Mouse (Mus musculus) stomach, postnatal 0 days (tissue): Measurements from ENCODE around the gene Nr5a2. TPM values are rescaled to one million over a fixed set of nuclear protein-coding genes. Genes with fewer than 3 reads are reported as not detected.

ENCODE experiments used
- ATAC-seq: fragments of 200-750 bp; cut with Nextera tagmentation; 2 replicates; pipeline ENCODE4 v1.8.0; 2017; ENCODE audit not compliant: low FRiP score, low TSS enrichment
- DNase-seq: peaks from one replicate; pipeline ENCODE4 v3.0.0-alpha.2; 2016; ENCODE audit warnings: low spot score
- H3K27ac ChIP-seq: fragments of 300-500 bp; sonication (generic); replicated peaks from 2 replicates; pipeline ENCODE4 v1.5.1; 2014; ENCODE audit warnings: mild to moderate bottlenecking, control low read depth
- H3K27me3 ChIP-seq: fragments of 300-500 bp; sonication (generic); 2 replicates; pipeline ENCODE4 v1.6.1; 2014; ENCODE audit warnings: low read length; ENCODE audit not compliant: control insufficient read depth, insufficient read depth
- H3K36me3 ChIP-seq: fragments of 300-500 bp; sonication (generic); 2 replicates; pipeline ENCODE4 v1.6.1; 2014; ENCODE audit warnings: low read length, mixed read lengths; ENCODE audit not compliant: control insufficient read depth, insufficient read depth
- H3K4me1 ChIP-seq: fragments of 300-500 bp; sonication (generic); replicated peaks from 2 replicates; pipeline ENCODE4 v1.6.1; 2014; ENCODE audit warnings: antibody characterized with exemption; ENCODE audit not compliant: control insufficient read depth, insufficient read depth
- H3K4me2 ChIP-seq: fragments of 300-500 bp; sonication (generic); replicated peaks from 2 replicates; pipeline ENCODE4 v1.6.1; 2014; ENCODE audit warnings: low read depth, mild to moderate bottlenecking, control low read depth, moderate library complexity
- H3K4me3 ChIP-seq: fragments of 300-500 bp; sonication (generic); 2 replicates; pipeline ENCODE4 v1.5.1; 2014; ENCODE audit warnings: low read depth, low read length, control low read depth
- H3K9ac ChIP-seq: fragments of 300-500 bp; sonication (generic); 2 replicates; pipeline ENCODE4 v1.6.1; 2014; ENCODE audit warnings: mild to moderate bottlenecking, low read length, control low read depth, mixed read lengths
- H3K9me3 ChIP-seq: fragments of 300-500 bp; sonication (generic); 2 replicates; pipeline ENCODE4 v1.6.1; 2016; ENCODE audit warnings: low read length; ENCODE audit not compliant: control insufficient read depth
- CTCF ChIP-seq: IDR thresholded peaks from 2 replicates; pipeline ENCODE4 v1.5.1; 2016; ENCODE audit warnings: antibody characterized with exemption, low read depth, mild to moderate bottlenecking, moderate library complexity
- EP300 ChIP-seq: optimal IDR thresholded peaks from 2 replicates; pipeline ENCODE3; 2016; ENCODE audit warnings: antibody characterized with exemption
- WGBS: fragments of 180-500 bp; shearing (Covaris S2); extraction: QIAGEN DNeasy Blood & Tissue Kit; methylation state at CpG from one replicate; pipeline ENCODE4 v1.1.7; 2014; 5-methylcytosine and 5-hydroxymethylcytosine counted together
- polyA plus RNA-seq: library from polyadenylated mRNA; unstranded; fragments of >200 nt; fragmentation: Nextera tagmentation; extraction: Ambion mirVana; gene quantifications from 2 replicates; pipeline ENCODE4 v1.2.1, GENCODE M21; 2015

The Nr5a2 gene
- polyA plus RNA-seq, 1 experiment from 2014 or later: 0.51 TPM

DNA sequence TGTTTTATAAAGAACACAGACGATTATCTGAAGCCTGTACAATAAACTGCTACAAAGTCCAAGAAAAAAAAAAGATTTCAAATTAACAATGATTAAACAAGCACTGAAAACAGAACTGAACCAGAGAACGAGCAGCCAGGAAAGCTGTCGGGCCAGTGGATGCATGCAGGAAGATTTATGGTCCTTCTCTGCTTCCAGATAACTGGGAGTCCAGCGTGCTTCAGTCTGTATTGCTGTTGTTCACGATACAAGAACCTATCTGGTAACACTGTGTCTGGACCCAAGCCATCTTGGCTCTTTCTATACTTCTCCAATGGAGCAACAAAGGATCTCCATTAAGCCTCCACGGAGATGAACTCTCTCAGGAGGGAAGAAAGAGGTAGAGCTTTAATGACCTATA, 63.9 kb downstream of the Nr5a2 start:
- H3K9ac ChIP-seq: no peak overlapping the region
- no peaks in the 10 kb centered on the region for H3K36me3 ChIP-seq
- no peaks in the 10 kb centered on the region for H3K4me1 ChIP-seq
- WGBS: 17% methylated on average over 6 of the region's 6 CpGs
- TF ChIP-seq CTCF (no peak), EP300 (no peak)
- H3K9me3 ChIP-seq: no peaks in the 10 kb centered on the region
- no peak overlapping the region for H3K4me3 ChIP-seq
- no peak overlapping the region for H3K4me2 ChIP-seq
- no peak for DNase-seq
- ATAC-seq: no peak
- no peaks in the 10 kb centered on the region for H3K27me3 ChIP-seq
- no peak overlapping the region for H3K27ac ChIP-seq

DNA sequence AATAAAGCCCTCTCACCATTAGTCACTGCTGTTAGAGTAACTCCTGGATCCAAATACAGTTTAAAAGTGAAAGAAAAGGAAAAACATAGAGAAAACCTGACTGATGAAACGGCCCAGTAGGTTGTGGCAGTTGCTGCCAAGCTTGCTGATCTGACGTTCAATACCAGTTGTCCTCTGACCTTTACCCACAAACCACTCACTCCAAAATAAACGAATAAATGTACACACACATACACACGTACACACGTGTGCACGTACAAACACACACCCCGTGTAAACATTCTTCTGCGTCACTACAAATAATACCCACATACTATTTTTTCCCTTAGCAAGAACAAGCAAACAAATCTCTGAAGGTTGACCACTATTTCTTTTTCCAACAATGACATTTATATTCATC, 64.4 kb downstream of the Nr5a2 start:
- no peaks in the 10 kb centered on the region for H3K27me3 ChIP-seq
- no peak overlapping the region for H3K4me3 ChIP-seq
- H3K27ac ChIP-seq: no peak overlapping the region
- no peak for TF ChIP-seq EP300
- no peak for TF ChIP-seq CTCF
- no peaks in the 10 kb centered on the region for H3K4me1 ChIP-seq
- no peaks in the 10 kb centered on the region for H3K9me3 ChIP-seq
- H3K9ac ChIP-seq: no peak overlapping the region
- ATAC-seq (no peak), DNase-seq (no peak)
- whole genome bisulfite sequencing: 50% methylated on average over 8 of the region's 8 CpGs
- H3K4me2 ChIP-seq: no peak overlapping the region
- H3K36me3 ChIP-seq: no peaks in the 10 kb centered on the region

DNA sequence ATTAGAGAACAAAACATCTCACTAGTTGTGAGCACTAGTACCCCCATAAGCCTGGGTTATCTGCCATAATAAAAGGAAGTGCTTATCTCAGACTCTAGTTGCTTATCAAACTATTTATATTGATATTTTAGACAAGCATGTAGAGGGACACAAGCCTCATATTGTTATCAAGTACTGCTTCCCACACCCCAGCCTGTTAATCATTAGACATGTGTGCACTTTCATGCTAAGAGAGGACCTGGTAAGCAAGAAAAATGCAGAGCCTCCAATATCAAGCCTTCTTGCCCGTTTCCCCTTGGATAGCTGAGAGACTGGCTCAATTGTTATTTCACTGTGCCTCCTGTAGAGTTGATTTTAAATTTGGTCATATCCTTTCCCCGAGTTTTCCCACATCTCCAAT, 65.5 kb downstream of the Nr5a2 start:
- H3K27me3 ChIP-seq: no peaks in the 10 kb centered on the region
- TF ChIP-seq EP300 (no peak), CTCF (no peak)
- WGBS: 55% methylated on average over 2 of the region's 2 CpGs
- DNase-seq (no peak), ATAC-seq (no peak)
- H3K4me1 ChIP-seq: no peaks in the 10 kb centered on the region
- H3K9ac ChIP-seq: no peak overlapping the region
- no peak overlapping the region for H3K4me3 ChIP-seq
- H3K36me3 ChIP-seq: no peaks in the 10 kb centered on the region
- H3K4me2 ChIP-seq: no peak overlapping the region
- no peak overlapping the region for H3K27ac ChIP-seq
- no peaks in the 10 kb centered on the region for H3K9me3 ChIP-seq

DNA sequence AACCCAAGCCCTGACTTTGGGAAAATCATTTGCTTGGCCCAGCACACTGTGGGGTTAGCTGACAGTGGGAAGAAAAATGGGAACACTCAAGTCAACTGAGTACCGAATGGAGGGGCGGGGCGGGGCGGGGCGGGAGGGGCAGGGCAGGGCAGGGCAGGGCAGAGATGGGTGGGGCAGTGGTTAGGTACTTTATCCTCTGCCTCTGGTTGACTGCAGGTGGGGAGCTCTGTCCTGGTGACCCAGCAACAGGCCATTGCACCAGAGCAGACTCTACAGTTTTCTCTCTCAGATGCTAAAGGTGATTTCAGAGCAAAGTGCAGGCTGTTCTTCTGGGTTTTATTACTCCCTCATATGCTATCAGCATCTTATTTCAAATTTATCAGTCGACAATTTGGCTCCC, 67.1 kb downstream of the Nr5a2 start:
- Histone ChIP-seq H3K9ac (no peak overlapping the region), H3K27me3 (no peaks in the 10 kb centered on the region), H3K9me3 (no peaks in the 10 kb centered on the region), H3K4me2 (no peak overlapping the region), H3K4me3 (no peak overlapping the region), H3K4me1 (no peaks in the 10 kb centered on the region), H3K36me3 (no peaks in the 10 kb centered on the region), H3K27ac (no peak overlapping the region)
- TF ChIP-seq EP300 (no peak), CTCF (no peak)
- ATAC-seq: no peak
- 82% methylated on average over 6 of the region's 6 CpGs for WGBS
- DNase-seq: no peak

DNA sequence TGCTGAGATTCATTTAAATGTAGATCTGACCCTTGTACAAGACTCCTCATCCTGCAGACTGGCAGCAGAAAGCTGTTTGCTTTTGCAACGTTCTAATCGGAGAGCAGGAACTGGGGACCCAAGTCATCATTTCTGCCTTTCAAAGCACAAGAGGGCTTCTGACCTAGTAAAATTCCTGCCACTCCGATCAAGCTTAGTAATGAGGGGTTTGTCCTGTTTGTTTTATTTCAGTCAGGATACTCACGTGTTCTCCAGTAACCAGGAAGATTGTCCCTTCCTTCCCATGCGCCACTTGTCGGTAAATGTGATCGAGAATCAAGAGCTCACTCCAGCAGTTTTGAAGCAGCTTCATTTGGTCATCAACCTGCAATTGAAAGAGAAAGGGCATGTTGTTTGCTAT, 69.8 kb downstream of the Nr5a2 start:
- 47% methylated on average over 7 of the region's 7 CpGs for WGBS
- DNase-seq: no peak
- H3K9me3 ChIP-seq: no peaks in the 10 kb centered on the region
- no peak overlapping the region for H3K9ac ChIP-seq
- ATAC-seq: no peak
- no peak for TF ChIP-seq EP300
- H3K27me3 ChIP-seq: no peaks in the 10 kb centered on the region
- H3K4me2 ChIP-seq: no peak overlapping the region
- H3K4me3 ChIP-seq: no peak overlapping the region
- no peaks in the 10 kb centered on the region for H3K36me3 ChIP-seq
- no peak overlapping the region for H3K27ac ChIP-seq
- H3K4me1 ChIP-seq: no peaks in the 10 kb centered on the region

DNA sequence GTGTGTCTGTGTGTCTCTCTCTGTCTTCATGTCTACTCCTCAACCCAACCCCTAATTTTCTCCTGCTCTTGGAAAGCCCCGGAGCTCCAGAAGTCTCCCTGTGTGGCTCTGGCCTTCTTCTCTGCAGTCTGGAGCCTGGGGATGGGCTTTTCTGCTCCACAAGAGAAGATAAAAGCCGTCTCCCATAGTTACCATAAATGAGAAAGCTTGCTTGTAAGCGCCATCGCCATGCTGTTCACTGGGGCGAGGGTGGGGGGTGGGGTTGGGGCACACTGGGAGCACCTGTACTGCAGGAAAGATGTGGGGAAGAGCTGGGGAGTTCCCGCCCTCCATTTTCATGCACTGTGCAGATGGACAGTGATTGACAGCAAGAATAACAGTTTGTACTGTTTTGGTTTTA, 71.5 kb downstream of the Nr5a2 start:
- H3K4me2 ChIP-seq: no peak overlapping the region
- DNase-seq (no peak), ATAC-seq (no peak)
- TF ChIP-seq CTCF (no peak), EP300 (no peak)
- H3K27ac ChIP-seq: no peak overlapping the region
- H3K36me3 ChIP-seq: no peaks in the 10 kb centered on the region
- H3K9ac ChIP-seq: no peak overlapping the region
- no peaks in the 10 kb centered on the region for H3K9me3 ChIP-seq
- no peaks in the 10 kb centered on the region for H3K4me1 ChIP-seq
- no peaks in the 10 kb centered on the region for H3K27me3 ChIP-seq
- WGBS: 76% methylated on average over 6 of the region's 6 CpGs
- H3K4me3 ChIP-seq: no peak overlapping the region
